Mouse (Mus musculus) c-Kit-negative CD71-positive TER-119-positive erythroid progenitor cells, embryonic 14.5 days (primary cell): Measurements from ENCODE around the gene Cox8a.

Experiments
- DNase-seq: peaks from one replicate; pipeline ENCODE4 v3.0.0-alpha.2; 2013; ENCODE audit warnings: low read depth, low spot score

Gene Cox8a

DNA sequence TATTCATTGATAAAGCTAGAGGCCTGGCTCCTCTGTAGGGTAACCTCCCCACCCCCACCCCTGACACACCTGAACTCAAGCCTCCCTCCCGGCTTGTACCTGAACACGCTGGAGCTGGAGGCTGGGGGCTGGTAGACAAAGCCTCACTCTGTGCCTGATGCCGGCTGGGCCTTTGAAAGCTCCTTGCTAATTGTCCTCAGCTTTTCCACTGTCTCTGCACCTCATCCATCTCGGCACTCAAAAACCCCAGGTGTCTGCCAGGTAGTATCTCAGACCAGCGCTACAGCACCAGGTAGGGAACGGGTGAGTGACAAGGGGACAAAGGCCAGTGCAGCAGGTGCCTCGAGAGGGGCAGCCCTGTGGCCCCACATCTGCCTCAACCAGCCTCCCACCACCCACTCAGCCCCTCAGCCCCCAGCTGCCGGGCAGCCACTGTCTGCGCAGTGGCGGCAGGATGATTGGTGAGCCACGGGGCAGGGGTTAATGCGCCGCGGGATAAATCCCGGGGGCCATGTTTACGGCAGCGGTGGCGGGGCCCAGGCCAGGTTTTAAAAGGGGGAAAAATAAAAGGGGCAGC lies 31.6 kb downstream of the Cox8a start:
- DNase-seq: no peak

DNA sequence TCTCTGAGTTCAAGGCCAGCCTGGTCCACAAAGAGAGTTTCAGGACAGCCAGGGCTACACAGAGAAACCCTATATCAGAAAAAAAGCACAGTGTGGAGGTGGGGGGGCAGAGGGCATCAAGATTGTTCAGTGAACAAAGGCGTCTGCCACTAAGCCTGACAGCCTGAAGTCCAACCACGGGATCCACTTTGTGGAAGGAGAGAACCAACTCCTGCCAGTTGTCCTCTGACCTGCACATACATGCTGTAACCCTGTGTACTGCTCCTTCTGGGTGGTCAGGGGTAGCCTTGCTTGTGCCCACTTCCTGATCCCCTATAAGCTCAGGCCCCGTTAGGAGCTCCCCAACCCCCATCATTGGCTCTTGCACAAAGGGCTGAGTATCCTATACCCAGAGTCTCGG lies 32.4 kb downstream of the Cox8a start:
- DNase-seq: no peak

GRCm38 (mm10) chr19:7183419-7183818 lies 34.0 kb downstream of the Cox8a start:
- DNase-seq: no peak

GRCm38 (mm10) chr19:7182273-7182949 lies 35.0 kb downstream of the Cox8a start:
- no peak for DNase-seq

DNA sequence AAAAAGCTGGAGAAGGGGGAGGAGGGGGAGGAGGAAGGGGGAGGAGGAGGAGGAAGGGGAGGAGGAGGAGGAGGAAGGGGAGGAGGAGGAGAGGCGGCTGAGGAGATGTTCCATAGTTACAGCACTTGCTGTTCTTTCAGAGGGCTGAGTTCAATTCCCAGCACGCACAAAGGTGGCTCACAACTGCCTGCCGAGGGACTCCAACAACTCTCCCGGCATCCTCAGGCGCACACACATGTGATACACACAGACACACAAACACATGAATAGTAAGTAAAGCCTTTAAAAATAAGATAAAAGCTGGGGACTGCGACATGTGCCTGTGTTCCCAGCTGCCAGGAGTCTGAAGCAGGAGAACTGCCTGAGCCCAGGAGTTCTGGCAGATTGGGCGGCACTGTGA lies 35.9 kb downstream of the Cox8a start:
- no peak for DNase-seq

- DNase-seq: no peak
Observed at GRCm38 (mm10) chr19:7180756-7181405, 36.5 kb downstream of the Cox8a start.

DNA sequence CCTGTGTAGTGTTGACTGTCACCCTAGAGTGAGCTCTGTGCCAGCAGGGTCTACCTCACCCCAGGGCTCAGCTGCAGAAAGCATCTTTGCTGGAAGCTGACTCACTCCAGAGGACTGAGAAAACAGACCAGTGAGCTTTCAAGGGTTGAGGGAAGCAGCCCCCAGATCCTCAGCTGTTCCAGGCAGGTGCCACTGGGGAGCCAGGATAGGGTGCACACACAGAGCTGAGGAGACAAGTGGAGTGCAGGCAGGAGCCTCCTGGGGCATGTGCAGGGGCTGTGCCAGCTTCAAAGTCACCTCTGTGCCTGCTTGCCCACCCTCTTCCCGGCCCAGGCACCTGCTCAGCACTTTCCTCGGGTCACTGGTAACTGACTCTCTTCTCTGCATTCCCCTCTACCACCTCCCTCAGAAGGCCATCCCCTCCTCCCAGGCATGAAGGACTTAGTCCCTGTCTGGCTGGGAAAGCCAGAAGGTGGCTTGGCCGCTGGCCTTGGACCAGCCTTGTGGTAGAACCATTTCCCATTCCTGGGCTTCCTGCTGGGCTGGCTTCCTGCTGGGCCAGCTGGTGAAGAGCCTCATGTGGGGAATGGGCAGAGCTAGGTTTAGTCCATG lies 38.5 kb downstream of the Cox8a start:
- no peak for DNase-seq

GRCm38 (mm10) chr19:7177804-7178511 lies 39.5 kb downstream of the Cox8a start:
- no peak for DNase-seq

GRCm38 (mm10) chr19:7176041-7176696 lies 41.2 kb downstream of the Cox8a start:
- DNase-seq: no peak

GRCm38 (mm10) chr19:7172051-7172866 lies 45.2 kb downstream of the Cox8a start:
- no peak for DNase-seq

GRCm38 (mm10) chr19:7171447-7171846 lies 46.0 kb downstream of the Cox8a start:
- DNase-seq: no peak

- DNase-seq: no peak
Observed at GRCm38 (mm10) chr19:7170916-7171315, 46.5 kb downstream of the Cox8a start.

GRCm38 (mm10) chr19:7168423-7168822 lies 49.0 kb downstream of the Cox8a start:
- no peak for DNase-seq

GRCm38 (mm10) chr19:7166767-7167166 lies 50.6 kb downstream of the Cox8a start:
- DNase-seq: no peak

GRCm38 (mm10) chr19:7166200-7166711 lies 51.2 kb downstream of the Cox8a start:
- DNase-seq: no peak

- no peak for DNase-seq
Observed at GRCm38 (mm10) chr19:7165509-7166199, 51.8 kb downstream of the Cox8a start.
